Mouse (Mus musculus): Measurements from ENCODE around the gene Man2a1.

The Man2a1 gene

GRCm38 (mm10) chr17:64697277-64697831 is 96.8 kb downstream of the Man2a1 start:
- no peak for DNase-seq (ENCODE audit: extremely low spot score, low spot score)

- DNase-seq (ENCODE audit: extremely low spot score, low spot score): no peak
Measured at GRCm38 (mm10) chr17:64698516-64698915, 98.0 kb downstream of the Man2a1 start.

- DNase-seq (ENCODE audit: extremely low spot score, low spot score): no peak
Measured at GRCm38 (mm10) chr17:64703649-64704230, 103.2 kb downstream of the Man2a1 start.

- no peak for DNase-seq (ENCODE audit: extremely low spot score, low spot score)
Measured at GRCm38 (mm10) chr17:64707529-64707928, 107.0 kb downstream of the Man2a1 start.

GRCm38 (mm10) chr17:64716318-64716717 is 115.8 kb downstream of the Man2a1 start:
- no peak for DNase-seq (ENCODE audit: extremely low spot score, low spot score)

- DNase-seq (ENCODE audit: extremely low spot score, low spot score): no peak
Measured at GRCm38 (mm10) chr17:64719760-64720159, 119.2 kb downstream of the Man2a1 start.

GRCm38 (mm10) chr17:64721112-64721511 is 120.6 kb downstream of the Man2a1 start:
- no peak for DNase-seq (ENCODE audit: extremely low spot score, low spot score)

GRCm38 (mm10) chr17:64723162-64723561 is 122.6 kb downstream of the Man2a1 start:
- DNase-seq (ENCODE audit: extremely low spot score, low spot score): no peak

GRCm38 (mm10) chr17:64725214-64725613 is 124.7 kb downstream of the Man2a1 start:
- no peak for DNase-seq (ENCODE audit: extremely low spot score, low spot score)

- DNase-seq (ENCODE audit: extremely low spot score, low spot score): no peak
Measured at GRCm38 (mm10) chr17:64726032-64726431, 125.5 kb downstream of the Man2a1 start.

- no peak for DNase-seq (ENCODE audit: extremely low spot score, low spot score)
Measured at GRCm38 (mm10) chr17:64735492-64735891, 135.0 kb downstream of the Man2a1 start.

- DNase-seq (ENCODE audit: extremely low spot score, low spot score): no peak
Measured at GRCm38 (mm10) chr17:64737918-64738317, 137.4 kb downstream of the Man2a1 start.

- no peak for DNase-seq (ENCODE audit: extremely low spot score, low spot score)
Measured at GRCm38 (mm10) chr17:64739129-64739528, 138.6 kb downstream of the Man2a1 start.

GRCm38 (mm10) chr17:64742715-64743605 is 142.4 kb downstream of the Man2a1 start:
- no peak for DNase-seq (ENCODE audit: extremely low spot score, low spot score)

- DNase-seq (ENCODE audit: extremely low spot score, low spot score): no peak
Measured at GRCm38 (mm10) chr17:64743606-64744300, 143.2 kb downstream of the Man2a1 start.

- no peak for DNase-seq (ENCODE audit: extremely low spot score, low spot score)
Measured at GRCm38 (mm10) chr17:64746637-64747225, 146.2 kb downstream of the Man2a1 start.

- no peak for DNase-seq (ENCODE audit: extremely low spot score, low spot score)
Measured at GRCm38 (mm10) chr17:64747461-64747860, 146.9 kb downstream of the Man2a1 start.

- no peak for DNase-seq (ENCODE audit: extremely low spot score, low spot score)
Measured at GRCm38 (mm10) chr17:64748131-64748530, 147.6 kb downstream of the Man2a1 start.

GRCm38 (mm10) chr17:64749146-64749545 is 148.6 kb downstream of the Man2a1 start:
- DNase-seq (ENCODE audit: extremely low spot score, low spot score): no peak

GRCm38 (mm10) chr17:64751249-64751648 is 150.7 kb downstream of the Man2a1 start:
- DNase-seq (ENCODE audit: extremely low spot score, low spot score): no peak

All from neural tube, embryonic 10.5 days (tissue).